Mouse (Mus musculus) mature B cell (primary cell): ENCODE data around the gene Abca3.

Source experiments
- in situ Hi-C: fragments of 300-500 bp; cut with MboI; formaldehyde crosslinking; loops from 2 replicates; pipeline ENCODE4 v1.14.3; 2019

The Abca3 gene

GRCm38 (mm10) chr17:24351760-24352357 lies at the start of gene Abca3:
Gene Abca3, plus strand, starts transcription at chr17:24351950.
- in situ Hi-C loops, result no loop called here

- in situ Hi-C loops, result no loop called here
Measured at GRCm38 (mm10) chr17:24307500-24307899, 44.2 kb upstream of the Abca3 start.

GRCm38 (mm10) chr17:24320826-24321225 lies 30.9 kb upstream of the Abca3 start:
- in situ Hi-C loops, result no loop called here

GRCm38 (mm10) chr17:24325051-24325450 lies 26.7 kb upstream of the Abca3 start:
- in situ Hi-C loops, result no loop called here

- in situ Hi-C loops, result no loop called here
Measured at GRCm38 (mm10) chr17:24327656-24328055, 24.1 kb upstream of the Abca3 start.

GRCm38 (mm10) chr17:24344672-24345071 lies 7.1 kb upstream of the Abca3 start:
- in situ Hi-C loops, result no loop called here

GRCm38 (mm10) chr17:24346831-24347230 lies 4.9 kb upstream of the Abca3 start:
- in situ Hi-C loops, result no loop called here

GRCm38 (mm10) chr17:24349176-24349575 lies 2.6 kb upstream of the Abca3 start:
- in situ Hi-C loops, result no loop called here

- in situ Hi-C loops, result no loop called here
Measured at GRCm38 (mm10) chr17:24350926-24351759, 607 bp upstream of the Abca3 start, which contains the start of gene Abca17. Gene Abca17, minus strand, starts transcription at chr17:24351068.

- in situ Hi-C loops, result no loop called here
Measured at GRCm38 (mm10) chr17:24352370-24353194, 832 bp downstream of the Abca3 start.

GRCm38 (mm10) chr17:24353960-24354359 lies 2.2 kb downstream of the Abca3 start:
- in situ Hi-C loops, result no loop called here

GRCm38 (mm10) chr17:24355284-24355683 lies 3.5 kb downstream of the Abca3 start:
- in situ Hi-C loops, result no loop called here

GRCm38 (mm10) chr17:24359006-24359405 lies 7.3 kb downstream of the Abca3 start:
- in situ Hi-C loops, result no loop called here

GRCm38 (mm10) chr17:24359903-24360302 lies 8.2 kb downstream of the Abca3 start:
- in situ Hi-C loops, result no loop called here

GRCm38 (mm10) chr17:24360841-24361240 lies 9.1 kb downstream of the Abca3 start:
- in situ Hi-C loops, result no loop called here

GRCm38 (mm10) chr17:24361291-24361690 lies 9.5 kb downstream of the Abca3 start:
- in situ Hi-C loops, result no loop called here

- in situ Hi-C loops, result no loop called here
Measured at GRCm38 (mm10) chr17:24362527-24362926, 10.8 kb downstream of the Abca3 start.

- in situ Hi-C loops, result no loop called here
Measured at GRCm38 (mm10) chr17:24364461-24364860, 12.7 kb downstream of the Abca3 start.

GRCm38 (mm10) chr17:24365863-24366262 lies 14.1 kb downstream of the Abca3 start:
- in situ Hi-C loops, result no loop called here

GRCm38 (mm10) chr17:24375094-24375712 lies 23.5 kb downstream of the Abca3 start:
- in situ Hi-C loops, result no loop called here

- in situ Hi-C loops, result no loop called here
Measured at GRCm38 (mm10) chr17:24375886-24376285, 24.1 kb downstream of the Abca3 start.

- in situ Hi-C loops, result no loop called here
Measured at GRCm38 (mm10) chr17:24378496-24378895, 26.7 kb downstream of the Abca3 start.
